Mouse (Mus musculus) spleen, adult 12 weeks (tissue): ENCODE measurements around the gene Ascc3.
A peak's percentile ranks its signal among the peaks of the same experiment; 100 is the strongest.

ENCODE experiments used
- DNase-seq: peaks from one replicate; pipeline ENCODE4 v3.0.0; 2022; ENCODE audit warnings: low spot score

The Ascc3 gene

DNA sequence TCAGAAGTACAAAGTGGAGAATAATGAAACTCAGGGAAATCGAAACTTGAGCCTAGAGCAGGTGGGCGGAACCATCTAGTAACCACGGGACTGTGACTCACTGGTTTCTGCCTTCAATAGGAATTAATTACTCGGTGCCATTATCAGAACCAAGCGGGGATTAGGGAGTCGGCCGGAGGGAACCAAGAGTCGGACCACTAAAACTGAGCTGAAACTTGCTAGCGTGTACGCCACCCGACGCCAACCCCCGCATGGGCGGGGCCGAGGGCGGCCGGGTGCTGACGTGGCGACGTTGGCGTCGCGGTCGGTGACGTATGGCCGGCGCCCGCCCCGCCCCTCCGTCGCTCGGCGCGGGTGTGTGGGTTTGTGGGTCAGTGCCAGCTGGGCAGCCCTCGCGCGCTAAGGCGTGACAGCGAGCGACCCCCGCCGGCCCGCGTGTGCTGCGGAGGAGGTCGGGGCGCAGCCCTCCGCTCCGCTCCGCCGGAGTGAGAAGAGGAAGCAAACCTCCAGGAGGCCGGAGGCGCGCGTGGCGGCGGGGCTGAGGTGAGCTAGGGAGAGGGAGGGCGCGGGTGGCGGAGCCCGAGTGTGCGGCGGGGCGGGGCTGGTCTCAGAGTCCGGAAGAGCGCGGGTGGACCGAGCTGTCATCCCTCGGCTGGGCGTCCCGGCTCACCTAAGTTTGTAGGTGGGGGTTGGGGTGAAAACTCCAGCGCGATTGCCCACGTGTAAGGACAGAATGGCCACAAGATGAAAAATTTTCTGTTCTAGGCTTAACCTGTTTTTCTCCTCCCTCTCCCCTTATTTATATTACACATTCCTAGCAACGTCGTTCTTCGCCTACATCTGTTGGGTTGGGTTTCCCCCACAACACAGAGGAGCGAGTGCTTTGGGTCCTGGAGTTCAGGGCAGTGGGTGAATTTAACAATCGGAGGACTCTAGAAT is at the start of gene Ascc3:
TSS of gene Ascc3 (plus strand) at position 315 of the 939 bp plus-strand sequence.
- DNase-seq: peak; percentile 95

DNA sequence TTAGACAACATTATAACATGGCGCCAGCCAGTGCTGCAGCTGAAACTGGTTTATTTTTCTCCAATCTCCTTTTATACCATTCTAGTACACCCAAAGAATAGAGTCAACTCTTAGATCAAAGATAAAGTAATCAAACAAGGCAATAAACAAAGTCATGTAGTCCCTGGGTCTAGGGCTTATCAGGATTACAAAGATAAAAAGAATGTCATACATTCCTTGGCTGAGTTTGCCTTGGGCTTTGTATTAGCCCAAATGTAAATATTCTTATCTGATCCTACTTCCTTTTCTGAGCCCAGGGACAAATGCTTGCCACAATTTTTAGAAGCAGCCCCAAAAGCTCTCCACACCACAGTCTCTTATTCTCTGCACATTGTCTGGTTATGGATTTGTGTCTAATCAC is 7.7 kb upstream of the Ascc3 start:
- DNase-seq: no peak

DNA sequence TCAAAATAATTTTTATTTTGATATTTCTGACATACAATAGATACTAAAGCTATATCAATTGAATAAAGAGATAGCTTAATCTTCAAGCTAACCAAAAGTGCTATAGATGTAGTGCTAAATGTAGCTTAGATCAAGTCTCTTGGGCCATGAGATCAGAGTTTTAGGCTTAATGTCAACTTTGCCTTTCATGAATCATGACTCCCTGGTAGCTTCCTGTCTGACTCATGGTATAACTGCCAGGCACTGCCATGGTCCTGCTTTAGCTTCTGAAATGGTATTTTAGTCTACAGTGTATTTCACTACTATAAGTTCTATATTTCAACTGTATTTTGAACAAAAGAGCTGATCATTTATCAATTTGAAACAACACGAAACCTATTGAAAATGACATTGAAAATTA is 5.9 kb upstream of the Ascc3 start:
- DNase-seq: no peak

DNA sequence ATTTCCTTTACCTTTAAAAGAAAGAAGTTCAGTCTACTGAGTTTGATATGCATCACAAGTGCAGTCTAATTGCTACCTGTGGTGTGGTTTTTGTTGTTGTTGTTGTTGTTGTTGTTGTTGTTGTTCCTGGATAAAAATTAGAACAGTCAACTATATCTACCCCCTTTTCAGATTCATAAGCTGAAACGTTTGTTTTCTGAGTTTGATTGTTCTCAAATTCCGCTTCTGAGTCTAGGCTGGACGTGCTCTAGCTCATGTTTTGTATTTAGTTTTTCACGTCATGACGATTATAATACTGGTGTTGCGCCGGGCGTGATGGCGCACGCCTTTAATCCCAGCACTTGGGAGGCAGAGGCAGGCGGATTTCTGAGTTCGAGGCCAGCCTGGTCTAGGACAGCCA is 902 bp downstream of the Ascc3 start:
- DNase-seq: no peak

DNA sequence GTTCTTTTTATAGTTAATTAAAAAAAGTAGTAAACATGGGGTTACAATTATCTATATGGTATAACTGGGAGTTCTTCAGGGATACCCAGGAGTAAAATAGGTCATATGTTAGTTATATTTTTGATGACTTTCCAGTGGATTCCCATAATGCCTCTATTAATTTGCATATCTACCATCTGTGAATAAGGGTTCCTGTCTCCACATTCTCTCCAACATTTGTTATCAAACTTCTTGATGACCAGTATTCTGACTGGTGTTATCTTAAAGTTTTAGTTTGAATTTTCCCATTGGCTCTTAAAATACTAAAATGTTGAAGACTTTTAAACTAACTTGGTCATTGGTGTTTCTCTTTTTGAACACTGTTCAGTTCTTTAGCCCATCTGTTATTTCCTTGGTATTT is 2.9 kb downstream of the Ascc3 start:
- no peak for DNase-seq

DNA sequence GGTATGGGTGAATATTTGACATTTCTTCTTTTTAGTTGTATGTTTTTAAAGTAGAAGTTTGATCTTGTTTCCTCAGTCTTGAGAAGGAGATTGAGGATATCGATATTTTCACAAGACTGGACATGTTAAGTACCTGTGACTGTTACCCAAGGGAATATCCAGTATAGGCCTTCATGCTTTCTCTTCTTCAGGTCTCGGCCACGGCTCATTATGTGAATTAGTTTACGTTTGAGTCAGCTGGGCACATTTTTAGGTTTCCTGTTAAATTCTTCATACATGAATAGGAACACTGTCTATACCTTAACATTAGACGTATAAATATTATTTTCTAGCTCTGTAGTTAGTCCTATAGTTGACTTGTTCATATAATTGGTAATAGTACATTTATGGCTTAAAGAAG is 12.4 kb downstream of the Ascc3 start:
- DNase-seq: no peak

DNA sequence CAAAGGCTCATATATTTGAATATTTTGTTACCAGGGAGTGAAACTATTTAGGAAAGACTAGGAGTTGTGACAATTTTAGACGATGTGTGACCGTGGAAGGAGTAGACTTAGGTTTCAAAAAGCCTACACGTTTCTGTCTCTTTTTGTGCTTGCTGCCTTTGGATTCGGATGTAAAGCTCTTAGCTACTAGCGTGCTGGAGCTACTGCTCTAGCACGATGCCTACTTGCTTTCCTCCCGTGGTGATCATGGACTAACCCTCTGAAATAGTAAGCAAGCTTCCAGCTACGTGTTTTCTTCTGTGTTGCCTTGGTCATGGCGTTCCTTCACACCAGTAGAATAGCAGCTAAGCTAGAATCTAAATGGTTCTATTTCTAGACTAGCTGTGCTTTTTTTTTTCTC is 21.4 kb downstream of the Ascc3 start:
- no peak for DNase-seq

DNA sequence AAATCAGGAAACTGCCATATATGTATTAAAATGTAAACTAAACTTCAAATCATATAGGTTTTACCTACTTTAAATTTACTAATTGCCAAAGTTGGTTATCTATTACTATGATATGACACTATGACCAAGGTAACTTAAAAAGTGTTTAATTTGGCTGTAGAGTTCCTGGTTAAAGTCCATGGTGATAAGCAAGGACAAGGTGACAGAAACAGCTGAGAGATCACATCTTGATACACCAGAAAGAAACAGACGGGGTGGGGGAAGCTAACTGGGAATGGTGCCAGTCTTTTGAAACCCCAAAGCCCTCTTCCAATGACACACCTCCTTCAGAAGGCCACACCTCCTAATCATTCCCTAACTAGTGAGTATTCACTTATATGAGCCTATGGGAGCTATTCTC is 33.4 kb downstream of the Ascc3 start:
- no peak for DNase-seq

DNA sequence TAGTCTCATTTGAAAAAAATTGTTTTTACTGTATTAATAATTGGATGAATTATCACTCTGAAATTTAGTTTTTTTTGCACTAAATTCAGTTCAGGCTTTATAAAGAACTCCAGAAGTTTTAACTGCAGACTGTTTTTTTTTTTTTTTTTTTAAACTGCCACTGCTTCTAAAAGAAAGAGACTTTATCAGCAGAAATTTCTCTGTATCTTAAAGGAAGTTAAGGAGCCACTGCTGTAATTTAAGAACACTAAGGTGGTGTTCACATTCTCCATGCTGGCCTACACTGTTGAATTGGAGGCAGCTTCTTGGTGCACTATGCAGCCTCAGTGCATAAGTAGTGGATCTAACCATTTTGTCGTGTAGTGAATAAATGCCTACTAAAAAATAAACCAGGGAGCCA is 47.1 kb downstream of the Ascc3 start:
- no peak for DNase-seq

DNA sequence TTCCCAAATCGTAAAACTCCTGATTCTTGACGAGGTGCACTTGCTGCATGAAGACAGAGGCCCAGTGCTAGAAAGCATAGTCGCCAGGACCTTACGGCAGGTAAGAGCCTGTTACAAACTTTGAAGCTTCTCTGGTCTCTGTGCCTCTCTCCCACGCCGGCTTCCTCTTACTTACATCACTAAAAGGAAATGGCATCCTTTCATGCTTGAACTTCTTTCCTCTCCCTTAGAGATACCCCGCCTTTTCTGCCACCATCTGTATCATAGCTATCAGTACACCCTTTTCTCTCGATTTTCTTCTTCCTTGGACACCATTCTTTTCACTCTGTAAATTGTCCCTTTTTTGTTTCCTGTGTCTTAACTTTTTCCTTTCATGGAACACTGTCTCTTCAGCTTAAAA is 58.1 kb downstream of the Ascc3 start:
- no peak for DNase-seq

DNA sequence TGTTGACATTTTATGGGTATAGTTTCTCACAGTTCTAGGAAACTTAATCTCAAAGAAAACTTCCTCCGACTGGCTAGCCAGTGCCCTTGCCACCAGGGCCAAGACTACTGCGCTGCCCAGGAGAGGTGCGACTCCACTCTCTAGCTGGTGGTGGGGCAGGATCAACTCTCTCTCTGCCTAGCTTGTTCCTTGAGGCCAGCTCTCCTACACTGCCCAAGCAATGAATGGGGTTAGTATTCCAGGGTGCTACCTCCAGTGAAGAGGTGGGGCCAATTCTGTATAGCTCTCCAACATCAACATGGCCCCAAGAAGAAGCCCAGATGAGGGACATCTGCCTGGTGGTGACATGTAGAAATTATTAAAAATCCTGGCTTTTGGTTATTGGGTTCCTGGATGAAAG is 61.1 kb downstream of the Ascc3 start:
- no peak for DNase-seq

DNA sequence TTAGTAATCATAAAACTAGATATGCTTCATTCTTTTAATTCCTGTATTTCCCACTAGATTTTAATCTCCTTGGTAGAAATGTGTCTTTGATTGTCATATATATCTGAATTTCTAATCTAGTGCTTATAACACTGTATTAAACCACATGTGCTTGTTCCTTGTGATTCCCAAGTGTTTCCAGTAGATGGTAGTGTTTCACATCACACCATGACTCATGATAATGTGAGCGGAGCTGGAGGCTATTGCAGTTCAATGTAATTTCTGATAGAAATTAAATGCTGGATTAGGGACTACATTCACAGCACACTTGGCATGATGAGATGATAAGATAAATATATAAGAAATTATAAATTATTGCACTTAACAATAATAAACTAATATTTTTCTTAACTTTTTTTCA is 64.9 kb downstream of the Ascc3 start:
- no peak for DNase-seq

DNA sequence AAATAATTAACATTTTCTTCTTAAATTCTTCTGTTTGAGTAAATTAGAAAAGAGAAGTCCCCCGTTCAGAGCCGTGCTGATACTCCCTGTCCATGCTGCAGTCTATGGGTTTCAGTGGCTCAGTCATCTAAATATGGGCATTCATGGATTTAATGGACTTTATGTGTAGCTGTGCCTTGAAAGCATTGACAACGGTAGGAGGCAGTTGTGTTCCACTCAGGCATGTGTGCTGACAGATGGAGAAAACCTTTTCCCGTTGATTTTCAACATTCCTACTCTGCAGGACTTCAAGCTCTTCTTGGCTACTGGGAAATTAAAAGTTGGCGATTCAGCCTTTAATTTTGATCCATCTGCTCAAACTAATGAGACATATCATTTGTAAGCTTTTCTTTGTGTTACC is 79.0 kb downstream of the Ascc3 start:
- DNase-seq: no peak

DNA sequence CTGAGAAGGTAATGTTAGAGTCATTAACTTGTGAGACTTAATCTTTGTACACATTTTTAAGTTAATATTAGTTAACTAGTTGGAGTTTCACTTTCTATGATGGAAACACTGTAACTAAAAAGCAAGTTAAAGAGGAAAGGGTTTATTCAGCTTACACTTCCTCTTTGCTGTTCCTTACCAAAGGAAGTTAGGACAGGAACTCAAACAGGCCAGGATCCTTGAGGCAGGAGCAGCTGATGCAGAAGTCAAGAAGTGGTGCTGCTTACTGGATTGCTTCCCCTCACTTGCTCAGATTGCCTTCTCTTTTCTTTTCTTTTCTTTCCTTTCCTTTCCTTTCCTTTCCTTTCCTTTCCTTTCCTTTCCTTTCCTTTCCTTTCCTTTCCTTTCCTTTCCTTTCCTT is 97.9 kb downstream of the Ascc3 start:
- DNase-seq: no peak

DNA sequence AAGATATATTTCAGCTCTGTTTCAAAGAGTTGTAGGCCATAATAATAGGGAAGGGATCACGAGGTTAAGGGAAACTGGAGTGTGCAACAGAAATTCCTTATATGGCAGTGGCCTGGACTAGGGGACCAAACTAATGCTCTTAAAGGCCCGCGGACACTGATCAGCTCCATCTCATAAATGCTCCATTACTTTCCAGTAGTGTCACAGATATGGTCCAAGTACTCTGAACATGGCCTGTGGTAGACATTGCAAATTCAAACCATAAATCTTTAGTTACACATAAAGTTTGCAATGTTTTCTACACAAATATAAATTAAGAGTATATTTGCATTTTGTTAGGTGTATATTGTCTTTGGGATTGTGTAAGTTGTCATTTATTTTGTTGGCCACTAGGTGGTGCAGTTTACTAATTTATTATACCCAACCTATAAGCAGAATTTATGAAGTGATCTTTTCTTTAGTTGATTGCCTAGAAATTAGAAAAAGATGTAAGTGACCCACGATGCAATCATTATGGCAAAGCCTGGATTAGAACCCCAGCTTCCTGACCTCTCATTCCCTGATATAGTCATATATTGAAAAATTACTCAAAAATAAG is 106.5 kb downstream of the Ascc3 start:
- no peak for DNase-seq

DNA sequence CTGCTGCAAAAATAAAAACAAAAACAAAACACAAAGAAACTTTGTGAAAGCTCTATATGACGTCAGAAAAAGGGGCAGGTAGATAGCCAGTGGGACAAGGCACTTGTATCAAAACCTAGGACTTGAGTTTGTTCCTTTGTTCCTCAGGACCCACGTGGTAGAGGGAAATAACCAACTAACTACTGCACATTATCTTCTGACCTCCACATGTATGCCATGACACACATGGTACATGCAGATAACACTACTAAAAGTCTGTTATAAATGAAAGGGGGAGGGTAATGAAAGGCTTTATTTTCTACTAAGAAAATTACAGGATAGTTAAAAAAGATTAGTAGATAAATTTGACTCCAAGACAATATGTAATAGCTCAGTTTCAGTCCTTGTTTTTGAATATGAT is 109.3 kb downstream of the Ascc3 start:
- no peak for DNase-seq

DNA sequence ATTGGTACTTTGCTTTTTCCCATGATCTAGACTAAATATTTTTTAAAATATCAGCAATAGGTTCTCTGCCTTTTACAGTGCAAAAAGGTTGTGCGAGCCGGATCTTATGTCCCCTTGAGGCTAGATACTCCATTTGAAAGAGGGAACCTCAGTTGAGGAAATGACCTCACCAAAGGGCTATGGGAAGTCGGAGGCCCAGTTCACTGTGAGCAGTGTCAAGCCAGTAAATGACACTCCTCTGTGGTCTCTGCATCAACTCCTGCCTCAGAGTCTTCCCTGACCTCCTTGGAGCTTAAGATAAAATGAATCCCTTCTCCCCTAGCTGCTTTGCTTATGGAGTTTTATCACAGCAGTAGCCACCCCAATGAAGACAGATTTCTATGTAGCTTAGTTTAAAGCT is 109.9 kb downstream of the Ascc3 start:
- no peak for DNase-seq

DNA sequence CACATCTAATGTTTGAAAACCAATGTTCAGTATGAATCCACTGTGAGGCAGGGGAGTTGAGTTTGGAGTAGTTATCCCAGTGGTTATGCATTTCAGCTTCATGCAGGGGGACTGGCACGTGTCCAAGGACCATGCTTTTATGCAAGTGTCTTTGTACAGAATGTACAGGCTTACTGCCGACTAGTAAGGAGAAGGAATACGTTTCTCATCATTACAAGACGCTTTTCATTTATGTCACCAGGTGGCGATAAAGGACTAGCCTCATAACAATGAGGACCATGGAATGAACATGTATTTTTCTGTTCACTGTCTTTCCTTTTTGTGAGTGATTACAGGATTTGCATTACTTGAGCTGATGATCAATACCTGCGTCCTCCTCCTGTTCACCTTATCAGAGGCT is 111.7 kb downstream of the Ascc3 start:
- no peak for DNase-seq

DNA sequence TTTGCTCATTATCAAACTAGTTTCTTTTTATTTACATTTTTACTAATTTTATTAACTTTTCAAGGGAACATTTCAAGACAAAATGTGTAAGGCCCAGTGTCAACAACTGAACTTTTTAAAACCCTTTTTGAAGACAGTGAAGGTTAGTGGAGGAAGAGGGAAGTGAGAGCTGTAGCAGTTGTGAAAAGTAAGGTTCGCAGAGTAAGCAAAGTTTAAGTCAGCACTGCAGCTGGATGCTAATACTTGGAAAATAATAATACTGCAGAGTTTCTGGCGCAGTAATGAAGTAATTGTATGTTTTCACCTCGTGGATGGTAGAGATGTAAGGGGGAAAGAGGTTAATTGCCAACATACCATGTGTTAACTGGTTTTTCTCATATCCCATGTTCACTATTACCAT is 112.4 kb downstream of the Ascc3 start:
- no peak for DNase-seq

DNA sequence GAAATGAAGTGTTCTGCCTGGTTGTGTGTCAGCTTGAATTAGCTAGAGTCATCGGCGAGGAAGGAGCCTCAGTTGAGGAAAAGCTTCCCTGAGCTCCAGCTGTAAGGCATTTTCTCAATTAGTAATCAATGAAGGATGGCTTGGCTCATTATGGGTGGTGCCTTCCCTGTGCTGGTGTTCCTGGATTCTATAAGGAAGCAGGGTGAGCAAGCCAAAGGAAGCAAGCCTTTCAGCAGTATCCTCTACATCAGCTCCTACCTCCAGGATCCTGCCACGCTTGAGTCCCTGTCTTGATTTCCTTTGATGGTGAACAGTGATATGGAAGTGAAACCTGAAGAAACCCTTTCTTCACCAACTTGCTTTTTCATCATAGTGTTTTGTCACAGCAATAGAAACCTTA is 118.8 kb downstream of the Ascc3 start:
- no peak for DNase-seq

DNA sequence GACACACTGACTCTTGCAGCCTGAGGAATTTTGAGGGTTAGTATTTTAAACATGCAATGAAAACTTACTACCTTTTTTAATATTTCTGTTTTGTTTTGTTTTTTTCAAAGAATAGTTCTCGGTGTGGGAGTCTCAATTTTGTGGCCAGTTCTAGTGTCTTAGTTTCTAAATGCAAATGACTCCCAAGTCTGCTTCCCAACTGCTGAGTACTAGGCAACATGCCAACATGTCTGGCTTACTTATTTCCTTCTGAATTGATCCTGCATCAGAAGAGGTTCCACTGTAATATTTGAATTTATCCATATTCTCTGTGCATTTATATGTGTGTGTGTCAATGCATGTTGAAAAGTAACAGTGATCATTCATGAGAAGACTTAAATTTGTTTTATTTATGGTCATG is 119.3 kb downstream of the Ascc3 start:
- no peak for DNase-seq

DNA sequence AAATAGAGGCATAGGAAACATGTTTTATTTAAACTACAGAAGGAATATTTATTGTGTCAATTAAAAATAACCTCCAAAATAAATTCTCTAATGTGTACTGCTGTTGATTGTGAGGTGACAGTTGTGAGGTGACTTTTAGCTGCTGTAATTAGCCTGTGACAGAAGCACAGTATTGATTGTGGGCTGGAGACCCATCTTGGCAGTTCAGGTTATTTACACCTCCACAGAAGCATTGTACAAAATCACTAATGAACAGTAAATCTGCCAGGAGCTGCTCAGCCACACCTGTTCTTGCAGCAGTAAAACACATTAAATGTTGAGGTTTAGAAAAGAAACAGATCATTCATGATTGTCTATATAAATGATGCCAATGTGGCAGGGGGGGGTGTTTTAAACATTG is 141.0 kb downstream of the Ascc3 start:
- no peak for DNase-seq

DNA sequence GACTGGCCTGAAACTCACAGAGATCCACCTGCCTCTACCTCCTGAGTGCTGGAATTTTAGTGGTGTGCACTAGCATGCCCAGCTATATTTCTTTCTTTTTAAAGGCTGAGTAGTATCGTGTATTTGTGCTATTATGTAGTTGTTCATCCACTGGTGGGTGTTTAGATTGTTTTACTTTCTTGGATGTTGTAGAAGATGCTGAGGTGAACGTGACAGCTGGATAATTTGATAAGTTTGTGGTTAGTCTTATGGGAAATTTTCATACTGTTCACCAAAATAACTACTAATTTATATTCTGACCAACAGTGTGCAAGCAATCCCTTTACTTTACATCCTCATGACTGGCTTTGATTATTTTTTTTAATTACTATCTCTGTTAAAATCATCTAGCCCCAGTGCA is 169.6 kb downstream of the Ascc3 start:
- DNase-seq: no peak

DNA sequence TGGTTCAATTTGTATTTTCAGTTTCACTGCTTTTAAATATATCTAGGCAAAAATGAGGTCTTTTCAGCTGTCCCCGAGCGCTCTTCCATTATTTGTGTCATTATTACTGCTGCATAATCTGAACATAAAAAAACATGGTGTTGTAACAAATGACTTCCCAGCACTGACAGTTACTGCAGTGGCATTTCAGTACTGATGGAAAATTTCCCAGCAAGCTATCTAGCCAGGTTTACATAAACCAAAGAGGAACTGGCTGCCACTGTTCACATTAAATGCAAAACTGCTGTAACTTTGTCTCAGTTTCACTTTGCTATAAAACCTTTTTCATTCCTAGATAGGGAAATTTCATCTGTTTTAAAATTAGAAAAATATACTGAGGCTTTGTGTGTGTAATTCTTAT is 170.5 kb downstream of the Ascc3 start:
- DNase-seq: no peak
